Mouse (Mus musculus) embryonic facial prominence, embryonic 11.5 days (tissue): ENCODE measurements at regions not wholly inside any gene's neighbourhood (a gene's known extent, or its start where the extent isn't known, plus 50 kb on each side); places are given as distances from the start of the nearest gene placed in this dataset.

Experiments used
- ATAC-seq: fragments of 200-750 bp; cut with Nextera tagmentation; replicated peaks from 2 replicates; pipeline ENCODE4 v1.8.0; 2017; ENCODE audit warnings: low read depth; ENCODE audit not compliant: insufficient number of reproducible peaks, low FRiP score, low TSS enrichment
- DNase-seq: peaks from one replicate; pipeline ENCODE4 v3.0.0-alpha.2; 2015; ENCODE audit warnings: low spot score
- H3K27ac ChIP-seq: fragments of 300-500 bp; sonication (generic); replicated peaks from 2 replicates; pipeline ENCODE4 v1.5.1; 2014; ENCODE audit warnings: mild to moderate bottlenecking, low read depth, low read length, control low read depth
- H3K27me3 ChIP-seq: fragments of 300-500 bp; sonication (generic); 2 replicates; pipeline ENCODE4 v1.6.1; 2014; ENCODE audit warnings: mild to moderate bottlenecking, low read length, moderate library complexity, mixed read lengths; ENCODE audit not compliant: control insufficient read depth, insufficient read depth
- H3K36me3 ChIP-seq: fragments of 300-500 bp; sonication (generic); replicated peaks from 2 replicates; pipeline ENCODE4 v1.6.1; 2014; ENCODE audit warnings: low read depth, mild to moderate bottlenecking, low read length, moderate library complexity, mixed read lengths; ENCODE audit not compliant: control insufficient read depth, insufficient read depth
- H3K4me1 ChIP-seq: fragments of 300-500 bp; sonication (generic); 2 replicates; pipeline ENCODE4 v1.6.1; 2014; ENCODE audit warnings: low read length, mixed read lengths; ENCODE audit not compliant: control insufficient read depth, insufficient read depth
- H3K4me2 ChIP-seq: fragments of 300-500 bp; sonication (generic); 2 replicates; pipeline ENCODE4 v1.6.1; 2014; ENCODE audit warnings: low read depth, mild to moderate bottlenecking, control low read depth, low read length, moderate library complexity
- H3K4me3 ChIP-seq: fragments of 300-500 bp; sonication (generic); 2 replicates; pipeline ENCODE4 v1.5.1; 2014; ENCODE audit warnings: low read depth, low read length, control low read depth
- H3K9ac ChIP-seq: fragments of 300-500 bp; sonication (generic); replicated peaks from 2 replicates; pipeline ENCODE4 v1.6.1; 2014; ENCODE audit warnings: mild to moderate bottlenecking, control low read depth, low read length
- H3K9me3 ChIP-seq: fragments of 300-500 bp; sonication (generic); replicated peaks from 2 replicates; pipeline ENCODE4 v1.6.1; 2016; ENCODE audit warnings: mild to moderate bottlenecking, low read length, inconsistent platforms, mixed read lengths; ENCODE audit not compliant: control insufficient read depth
- WGBS: fragments of 180-500 bp; shearing (Covaris S2); extraction: QIAGEN DNeasy Blood & Tissue Kit; methylation state at CpG from one replicate; pipeline ENCODE4 v1.1.7; 2014; 5-methylcytosine and 5-hydroxymethylcytosine counted together

DNA sequence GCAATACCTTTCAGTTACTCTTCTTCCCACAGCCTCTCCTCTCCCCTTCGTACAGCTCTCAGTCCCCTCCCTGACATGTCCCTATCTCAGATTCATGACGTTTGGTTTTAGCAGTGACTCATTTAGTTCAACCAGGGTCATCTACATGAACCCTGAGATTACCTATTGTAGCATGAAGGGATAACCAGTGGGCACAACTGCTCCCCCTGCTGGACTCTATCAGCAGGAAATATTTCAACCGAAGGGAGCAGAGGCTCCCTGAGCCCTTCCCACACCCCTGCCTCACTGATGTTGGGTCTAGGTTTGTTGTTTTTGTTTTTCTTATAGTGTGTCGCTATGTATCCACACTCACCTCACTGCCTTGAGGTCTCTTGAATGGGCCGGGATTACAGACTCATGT is 455.4 kb downstream of the Cdh26 start:
- H3K4me3 ChIP-seq, result no peak overlapping the region
- ATAC-seq (no peak), DNase-seq (peak; percentile 56)
- H3K27ac ChIP-seq, result no peak overlapping the region
- no peak overlapping the region for H3K9ac ChIP-seq
- no peaks in the 10 kb centered on the region for H3K36me3 ChIP-seq
- WGBS, result 50% methylated on average over 5 of the region's 5 CpGs
- no peak overlapping the region for H3K4me2 ChIP-seq
- no peaks in the 10 kb centered on the region for H3K4me1 ChIP-seq
- no peaks in the 10 kb centered on the region for H3K9me3 ChIP-seq
- H3K27me3 ChIP-seq, result no peaks in the 10 kb centered on the region

DNA sequence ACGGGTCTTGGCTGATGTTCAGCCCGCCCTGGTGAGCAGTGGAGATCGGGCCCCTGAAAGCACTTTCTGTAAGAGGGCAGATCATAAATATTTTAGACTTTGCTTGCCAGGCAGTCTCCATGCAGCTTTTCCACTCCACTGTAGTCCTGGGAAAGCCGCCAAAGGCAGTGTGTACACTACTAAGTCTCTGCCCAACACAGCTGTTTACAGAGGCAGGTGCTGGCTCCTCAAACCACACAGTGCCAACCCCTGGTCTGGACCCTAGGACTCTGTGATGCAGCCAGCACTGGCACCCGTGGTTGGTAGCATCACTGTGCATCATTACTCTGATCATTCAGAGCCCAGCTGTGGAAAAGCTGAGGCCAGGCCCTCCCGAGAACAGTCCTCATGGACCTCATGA is 458.4 kb downstream of the Cdh26 start:
- Histone ChIP-seq H3K27me3 (no peaks in the 10 kb centered on the region), H3K4me1 (no peaks in the 10 kb centered on the region), H3K27ac (no peak overlapping the region), H3K9ac (no peak overlapping the region), H3K4me2 (no peak overlapping the region), H3K4me3 (no peak overlapping the region), H3K9me3 (no peaks in the 10 kb centered on the region), H3K36me3 (no peaks in the 10 kb centered on the region)
- DNase-seq (no peak), ATAC-seq (no peak)
- 79% methylated on average over 6 of the region's 6 CpGs for WGBS

DNA sequence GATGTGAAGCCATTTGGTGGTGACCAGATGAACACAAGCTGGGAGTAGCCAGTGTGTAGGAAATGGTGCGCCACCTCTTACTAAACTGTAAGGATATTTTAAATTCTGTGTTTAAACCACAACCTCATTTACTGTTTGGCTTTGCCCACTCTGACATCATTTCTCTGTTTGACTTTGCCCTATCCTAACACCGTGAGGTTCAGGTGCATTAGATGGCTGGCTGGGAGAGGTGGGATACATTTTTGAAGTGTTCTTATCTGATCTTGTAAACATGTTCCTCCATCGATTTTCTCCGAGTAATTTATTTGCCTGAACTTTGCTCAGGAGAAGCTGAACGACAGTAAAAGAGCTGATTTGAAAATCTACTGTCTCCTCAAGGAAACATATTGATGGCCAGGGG is 472.1 kb downstream of the Cdh26 start:
- H3K27me3 ChIP-seq, result no peaks in the 10 kb centered on the region
- H3K4me3 ChIP-seq, result no peak overlapping the region
- no peak overlapping the region for H3K27ac ChIP-seq
- H3K36me3 ChIP-seq, result no peaks in the 10 kb centered on the region
- H3K9me3 ChIP-seq, result no peaks in the 10 kb centered on the region
- 85% methylated on average over 5 of the region's 5 CpGs for WGBS
- H3K4me1 ChIP-seq, result no peaks in the 10 kb centered on the region
- no peak overlapping the region for H3K9ac ChIP-seq
- H3K4me2 ChIP-seq, result no peak overlapping the region
- no peak for DNase-seq
- no peak for ATAC-seq

DNA sequence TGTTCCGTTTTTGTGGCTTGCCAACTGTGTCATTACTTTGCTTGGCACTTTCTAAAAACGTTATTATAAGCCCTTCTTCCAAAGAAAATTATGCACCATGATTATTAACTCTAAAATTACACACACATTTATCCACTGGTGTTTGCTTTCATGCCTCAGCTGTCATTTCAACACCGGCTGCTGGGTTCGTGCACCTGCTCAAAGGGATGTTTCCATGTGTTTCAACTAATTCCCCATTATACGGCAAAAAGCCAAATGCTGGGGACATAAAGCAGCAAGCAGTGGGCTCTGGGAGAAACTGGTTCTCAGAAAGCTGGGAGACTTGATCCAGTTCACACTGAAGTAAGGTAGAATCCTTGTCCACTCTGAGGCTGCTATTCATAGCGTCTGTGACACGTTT is 479.0 kb downstream of the Cdh26 start:
- Histone ChIP-seq H3K36me3 (no peaks in the 10 kb centered on the region), H3K9ac (no peak overlapping the region), H3K4me1 (no peaks in the 10 kb centered on the region; the same call in 1 of the 2 replicates), H3K4me2 (no peak overlapping the region), H3K4me3 (no peak overlapping the region), H3K27me3 (no peaks in the 10 kb centered on the region), H3K27ac (no peak overlapping the region), H3K9me3 (no peaks in the 10 kb centered on the region)
- 71% methylated on average over 7 of the region's 7 CpGs for WGBS
- no peak for ATAC-seq
- DNase-seq, result no peak

DNA sequence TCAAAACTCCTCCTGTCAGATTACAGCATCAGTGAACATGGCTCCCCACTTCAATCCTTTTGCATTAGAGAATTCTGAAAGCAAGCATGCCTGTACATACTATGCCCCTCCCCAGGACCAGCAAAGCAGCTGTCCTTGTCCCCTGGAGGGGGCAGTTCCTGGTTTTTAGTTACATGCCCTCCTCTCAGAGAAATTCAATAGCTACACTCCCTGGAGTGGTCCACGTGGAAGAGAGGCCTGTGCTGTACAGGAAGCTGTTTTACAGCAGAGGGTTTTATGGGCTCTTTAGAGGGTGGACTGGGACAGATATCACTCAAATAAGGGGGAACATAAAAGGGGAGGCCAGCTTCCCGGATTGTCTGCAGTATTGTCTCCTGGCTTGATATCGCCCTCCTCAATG is 481.3 kb downstream of the Cdh26 start:
- 62% methylated on average over 3 of the region's 3 CpGs for WGBS
- ATAC-seq, result 0 out of 2 replicates have a peak, but pooled peaks have one; percentile 52
- no peak overlapping the region for H3K4me2 ChIP-seq
- H3K4me3 ChIP-seq, result no peak overlapping the region
- no peaks in the 10 kb centered on the region for H3K27me3 ChIP-seq
- no peak overlapping the region for H3K9ac ChIP-seq
- no peaks in the 10 kb centered on the region for H3K36me3 ChIP-seq
- DNase-seq, result peak; percentile 43
- H3K27ac ChIP-seq, result no peak overlapping the region
- H3K4me1 ChIP-seq, result no peaks in the 10 kb centered on the region; the same call in 1 of the 2 replicates
- no peaks in the 10 kb centered on the region for H3K9me3 ChIP-seq

DNA sequence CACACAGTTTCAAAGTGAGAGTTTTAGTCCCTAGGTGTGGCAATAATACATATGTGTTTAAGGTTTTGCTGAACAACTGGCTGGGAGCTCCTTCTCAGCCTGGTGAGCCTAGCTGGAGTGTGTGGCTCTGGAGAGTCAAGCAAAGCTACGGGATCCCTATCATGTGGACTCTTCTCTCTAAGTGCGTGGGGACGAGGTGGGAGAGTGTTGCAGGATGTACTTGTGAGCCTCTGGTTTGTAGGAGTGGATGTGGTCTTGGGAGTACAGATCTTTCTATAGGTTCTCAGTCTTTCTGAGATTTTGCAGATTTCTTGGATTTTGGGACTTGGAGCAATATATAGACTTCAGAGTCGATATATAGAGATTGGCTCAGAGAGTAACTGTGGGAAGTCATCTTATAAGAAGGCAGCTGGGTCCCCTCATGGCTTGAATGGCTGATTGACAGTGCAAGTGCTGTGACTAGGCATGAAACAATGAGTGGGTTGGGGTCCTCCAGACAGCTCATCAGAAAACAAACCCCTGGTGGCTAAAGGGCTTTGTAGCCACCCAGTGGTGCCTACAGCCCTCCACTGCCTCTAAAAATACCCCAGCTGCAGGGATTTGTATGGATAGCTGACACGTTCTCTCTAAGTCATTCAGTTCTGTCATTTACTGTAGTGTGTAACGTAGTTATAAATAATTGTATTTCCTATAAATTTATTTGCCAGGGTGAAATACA is 486.1 kb downstream of the Cdh26 start:
- Histone ChIP-seq H3K27me3 (no peaks in the 10 kb centered on the region), H3K36me3 (no peaks in the 10 kb centered on the region), H3K27ac (no peak overlapping the region), H3K4me3 (no peak overlapping the region), H3K4me2 (no peak overlapping the region), H3K9me3 (no peaks in the 10 kb centered on the region), H3K4me1 (no peaks in the 10 kb centered on the region; the same call in 1 of the 2 replicates), H3K9ac (no peak overlapping the region)
- ATAC-seq, result no peak
- no peak for DNase-seq
- WGBS, result 79% methylated on average over 6 of the region's 6 CpGs

DNA sequence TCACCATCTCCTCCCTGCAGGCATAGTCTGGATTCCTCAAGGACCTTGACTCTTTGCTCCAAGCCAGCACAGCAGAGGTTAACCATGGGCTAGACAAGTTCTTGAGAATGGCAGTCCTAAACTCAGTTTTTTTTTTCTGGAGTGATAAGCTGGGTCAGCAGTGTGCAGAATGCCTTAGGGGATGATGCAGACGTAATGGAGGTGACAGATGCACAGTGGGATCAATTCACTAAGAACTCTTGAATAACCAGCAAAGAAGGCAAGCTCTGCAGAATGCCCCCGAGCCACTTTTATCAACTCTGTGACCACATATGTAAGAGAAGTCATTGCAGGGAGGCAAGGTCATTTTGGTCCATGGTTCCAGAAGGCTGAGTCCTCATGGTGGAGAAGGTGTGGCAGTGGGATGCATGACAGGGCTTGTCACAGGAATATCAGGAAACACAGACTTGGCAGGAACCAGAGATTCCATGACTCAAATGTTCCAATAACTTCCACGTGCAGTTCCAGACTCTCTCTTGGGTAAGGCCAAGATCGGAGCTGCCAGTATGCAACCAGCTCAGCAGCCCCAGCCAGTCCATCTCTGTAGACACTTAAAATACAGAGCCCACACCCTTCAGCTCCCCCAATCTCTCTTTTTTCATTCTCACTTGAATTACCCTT is 494.3 kb downstream of the Cdh26 start:
- no peak for ATAC-seq
- Histone ChIP-seq H3K9me3 (no peaks in the 10 kb centered on the region), H3K4me1 (no peaks in the 10 kb centered on the region), H3K9ac (no peak overlapping the region), H3K4me2 (no peak overlapping the region), H3K27me3 (no peaks in the 10 kb centered on the region), H3K4me3 (no peak overlapping the region), H3K27ac (no peak overlapping the region), H3K36me3 (no peaks in the 10 kb centered on the region)
- DNase-seq, result no peak
- 69% methylated on average over 4 of the region's 4 CpGs for WGBS

DNA sequence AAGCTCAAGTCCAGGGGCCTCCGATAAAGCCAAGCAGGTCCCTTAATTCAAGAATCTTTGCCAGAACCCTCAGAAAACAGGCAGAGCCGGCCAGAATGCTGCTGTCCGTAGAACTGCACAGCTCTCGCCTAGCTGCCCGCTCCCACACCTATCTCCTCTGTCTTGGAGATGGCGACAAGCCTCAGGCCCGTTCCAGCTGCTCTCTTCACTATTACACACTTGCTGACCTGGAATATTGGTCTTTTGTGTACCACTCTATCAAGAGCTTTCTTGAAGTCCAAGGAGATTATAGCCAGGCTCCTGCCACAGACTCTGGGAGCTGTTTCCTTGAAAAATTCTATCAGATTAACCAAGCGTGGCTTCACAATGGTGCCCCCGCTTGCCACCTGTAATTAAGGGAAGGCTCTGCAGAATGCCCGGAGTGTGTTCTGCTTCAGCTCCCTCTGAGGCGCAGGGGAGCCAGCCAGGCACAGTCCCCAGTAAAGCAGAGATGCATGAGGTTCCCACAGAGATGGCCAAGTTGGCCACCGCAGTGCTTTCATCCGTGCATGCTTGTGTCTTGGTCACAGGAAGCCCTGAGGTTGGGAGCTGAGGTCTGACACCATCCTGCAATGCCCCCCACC is 496.8 kb downstream of the Cdh26 start:
- ATAC-seq, result 0 out of 2 replicates have a peak, but pooled peaks have one; percentile 9
- WGBS, result 70% methylated on average over 13 of the region's 13 CpGs

More for the DNA sequence above, 496.8 kb downstream of the Cdh26 start:
- no peaks in the 10 kb centered on the region for H3K36me3 ChIP-seq
- H3K9me3 ChIP-seq, result no peaks in the 10 kb centered on the region
- no peak overlapping the region for H3K9ac ChIP-seq
- no peak overlapping the region for H3K27ac ChIP-seq
- no peak overlapping the region for H3K4me3 ChIP-seq
- no peak overlapping the region for H3K4me2 ChIP-seq
- no peaks in the 10 kb centered on the region for H3K27me3 ChIP-seq
- no peaks in the 10 kb centered on the region for H3K4me1 ChIP-seq
- no peak for DNase-seq
